Mouse (Mus musculus) cerebellum, postnatal 36 days (tissue): ENCODE results near the gene Tmem127.
"Not testable (repeated sequence)": the region's sequence is repeated elsewhere in the genome, so short reads cannot be mapped to it uniquely, and the experiment has no call there.

ENCODE experiments used
- DNase-seq, 2 experiments: peaks; one replicate each; pipeline ENCODE4 v3.0.0; 2021 to 2022; ENCODE audit warnings: mixed read lengths in 2 of 2

Tmem127 gene

DNA sequence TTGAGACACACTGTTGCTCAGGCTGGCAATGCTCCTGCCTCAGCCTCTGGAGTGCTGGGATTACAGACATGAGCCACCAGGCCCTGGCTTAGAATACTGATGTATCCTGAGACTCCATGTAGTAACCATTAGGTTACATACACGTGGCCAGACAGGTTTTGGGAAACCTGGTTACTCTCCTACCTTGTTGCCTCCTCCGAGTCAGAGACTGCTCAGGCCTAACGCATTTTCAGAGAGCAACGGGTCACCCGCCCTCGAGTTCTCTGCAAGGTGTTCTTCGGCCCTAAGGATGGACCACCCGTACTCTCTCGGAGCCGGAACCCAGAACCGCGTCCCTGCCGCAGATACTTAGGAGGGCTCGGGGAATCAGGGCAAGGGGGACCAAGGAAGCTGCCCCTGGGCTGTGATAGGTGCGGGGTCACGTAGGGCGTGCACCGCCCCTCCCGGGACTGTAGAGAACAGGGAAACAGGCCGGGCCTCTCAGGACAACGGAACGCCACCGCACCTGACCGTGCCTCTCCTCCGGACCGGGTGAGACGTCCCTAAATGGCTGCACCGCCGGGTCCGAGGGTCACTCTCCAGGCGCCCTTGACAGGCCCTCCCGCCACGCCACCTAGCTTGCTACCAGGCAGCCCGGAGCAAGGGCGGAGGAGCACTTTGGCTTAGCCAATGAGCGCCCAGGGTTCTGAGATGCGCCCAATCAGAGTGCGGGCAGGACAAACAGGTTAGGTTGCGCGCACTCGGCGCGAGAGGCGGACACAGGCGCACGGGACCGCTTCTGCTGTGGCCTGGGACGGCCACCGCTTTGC lies 22.0 kb downstream of the Tmem127 start, which contains the start of gene Stard7:
Gene Stard7 (plus strand): TSS at position 728 of the 809 bp plus-strand sequence.
- DNase-seq: peak; percentile 95 to 96

GRCm38 (mm10) chr2:127270300-127271041 lies 22.8 kb downstream of the Tmem127 start:
- DNase-seq: peak; percentile 83 to 90

DNA sequence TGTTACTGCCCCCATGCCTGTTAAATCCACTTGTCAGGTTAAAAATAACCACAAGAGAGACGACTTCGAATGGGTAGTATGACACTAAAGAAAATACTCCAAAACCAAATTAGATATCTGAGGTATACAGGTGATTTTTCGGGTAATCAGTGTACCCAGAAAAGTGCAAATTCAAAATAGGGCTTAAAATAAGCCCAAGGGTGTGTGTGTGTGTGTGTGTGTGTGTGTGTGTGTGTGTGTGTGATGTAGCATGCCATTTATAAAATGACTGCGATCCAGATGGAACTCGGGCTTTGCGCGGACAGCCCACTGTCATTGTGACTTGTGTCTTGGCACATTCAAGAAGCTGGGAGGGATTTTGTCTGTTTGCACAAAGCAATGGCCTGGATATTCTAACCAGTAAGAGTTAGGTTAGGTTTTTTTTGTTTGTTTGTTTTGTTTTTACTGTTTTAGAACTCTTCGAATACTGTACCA lies 23.4 kb downstream of the Tmem127 start:
- DNase-seq: peak; percentile 28 to 34

GRCm38 (mm10) chr2:127272049-127272448 lies 24.3 kb downstream of the Tmem127 start:
- not testable (repeated sequence) for DNase-seq

DNA sequence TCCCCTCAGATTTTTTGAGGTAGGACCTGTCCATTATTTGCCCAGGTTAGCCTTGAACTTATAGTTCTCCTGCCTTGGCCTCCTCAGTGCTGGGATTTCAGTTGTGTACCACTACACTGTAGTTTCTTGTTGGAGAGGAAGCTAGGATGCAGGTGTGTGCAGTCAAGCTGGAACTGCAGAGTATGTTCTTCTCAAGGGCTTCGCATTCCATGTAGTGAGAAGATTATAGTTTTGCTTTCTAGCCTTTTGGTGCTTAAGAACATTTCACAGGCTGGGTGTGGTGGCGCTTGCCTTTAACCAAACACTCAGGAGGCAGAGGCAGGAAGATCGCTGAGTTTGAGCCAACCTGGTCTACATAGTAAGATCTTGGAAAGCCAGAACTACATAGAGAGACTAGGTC lies 25.1 kb downstream of the Tmem127 start:
- no peak for DNase-seq

DNA sequence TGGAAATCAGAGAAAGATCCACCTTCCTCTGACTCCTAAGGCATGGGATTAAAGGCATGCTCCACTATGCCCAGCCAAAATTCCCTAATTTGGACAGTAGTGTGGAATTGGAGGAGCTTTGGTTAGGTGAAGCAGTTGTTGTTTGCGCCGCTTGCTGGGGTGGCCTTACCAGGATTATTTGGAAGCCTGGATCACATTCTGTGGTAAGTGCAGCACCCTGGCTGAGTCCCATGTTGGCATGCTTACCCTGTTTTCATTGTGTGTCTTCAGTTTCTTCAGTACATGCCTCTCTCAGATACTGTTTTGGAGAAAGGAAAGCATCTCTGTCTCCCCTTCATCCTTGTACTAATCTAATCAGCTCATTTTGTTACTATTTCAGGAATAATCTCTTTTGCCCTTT lies 26.9 kb downstream of the Tmem127 start:
- no peak for DNase-seq

- DNase-seq: no peak
Observed at GRCm38 (mm10) chr2:127275551-127276320, 28.0 kb downstream of the Tmem127 start.

- DNase-seq: no peak
Observed at GRCm38 (mm10) chr2:127278162-127278561, 30.5 kb downstream of the Tmem127 start.

- no peak for DNase-seq
Observed at GRCm38 (mm10) chr2:127292250-127292649, 44.5 kb downstream of the Tmem127 start.

GRCm38 (mm10) chr2:127297001-127297805 lies 49.5 kb downstream of the Tmem127 start:
- no peak for DNase-seq

DNA sequence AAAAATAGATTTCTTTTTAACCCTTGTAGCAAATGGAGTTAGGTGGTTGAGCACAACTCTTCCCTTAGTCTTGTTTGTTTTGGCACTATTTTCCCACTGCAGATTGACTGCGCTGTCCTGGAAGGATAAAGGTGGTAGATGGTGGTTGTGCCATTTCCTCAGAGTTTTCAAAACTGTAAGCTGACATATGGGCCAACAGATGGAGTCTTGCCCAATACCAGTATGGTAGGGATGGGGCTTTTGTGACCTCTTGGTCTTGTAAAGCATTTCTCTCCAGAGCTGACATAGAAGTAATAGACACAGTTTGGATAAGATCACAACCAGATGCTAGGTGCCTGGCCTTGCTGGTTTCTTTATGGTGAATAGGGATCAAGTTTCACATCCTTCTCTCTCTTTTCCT lies 50.3 kb downstream of the Tmem127 start:
- no peak for DNase-seq

GRCm38 (mm10) chr2:127300701-127301100 lies 53.0 kb downstream of the Tmem127 start:
- no peak for DNase-seq

DNA sequence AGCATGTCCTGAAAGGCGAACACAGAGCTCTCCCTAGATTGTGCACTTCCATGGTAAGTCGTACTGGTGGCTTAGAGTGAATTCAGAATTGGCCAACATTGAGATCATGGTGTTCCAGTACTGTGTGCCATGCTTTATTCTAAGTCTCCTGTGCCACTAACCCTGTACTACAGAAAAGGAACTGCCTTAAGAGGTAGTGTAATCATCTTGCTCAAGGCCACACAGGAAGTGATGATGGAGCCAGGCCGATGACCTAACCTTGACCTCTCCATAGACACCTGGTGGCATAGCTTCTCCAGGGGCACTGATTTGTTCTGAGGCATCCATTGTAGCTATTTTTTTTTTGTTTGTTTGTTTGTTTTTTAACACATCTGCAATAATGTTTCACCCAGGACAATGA lies 54.2 kb downstream of the Tmem127 start:
- no peak for DNase-seq

DNA sequence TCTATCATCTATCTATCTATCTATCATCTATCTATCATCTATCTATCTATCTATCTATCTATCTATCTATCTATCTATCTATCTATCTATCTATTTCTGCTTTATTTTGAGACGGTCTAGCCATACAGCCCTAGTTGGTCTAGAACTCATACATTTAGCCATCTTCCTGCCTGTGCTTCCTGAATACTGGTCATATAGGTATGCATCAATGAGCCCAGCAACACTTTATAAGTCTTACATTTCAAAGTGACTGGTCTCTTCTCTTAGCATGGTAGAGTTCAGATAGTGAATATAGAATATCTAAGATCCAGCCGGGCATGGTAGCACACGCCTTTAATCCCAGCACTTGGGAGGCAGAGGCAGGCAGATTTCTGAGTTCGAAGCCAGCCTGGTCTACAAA lies 56.5 kb downstream of the Tmem127 start:
- not testable (repeated sequence) for DNase-seq

DNA sequence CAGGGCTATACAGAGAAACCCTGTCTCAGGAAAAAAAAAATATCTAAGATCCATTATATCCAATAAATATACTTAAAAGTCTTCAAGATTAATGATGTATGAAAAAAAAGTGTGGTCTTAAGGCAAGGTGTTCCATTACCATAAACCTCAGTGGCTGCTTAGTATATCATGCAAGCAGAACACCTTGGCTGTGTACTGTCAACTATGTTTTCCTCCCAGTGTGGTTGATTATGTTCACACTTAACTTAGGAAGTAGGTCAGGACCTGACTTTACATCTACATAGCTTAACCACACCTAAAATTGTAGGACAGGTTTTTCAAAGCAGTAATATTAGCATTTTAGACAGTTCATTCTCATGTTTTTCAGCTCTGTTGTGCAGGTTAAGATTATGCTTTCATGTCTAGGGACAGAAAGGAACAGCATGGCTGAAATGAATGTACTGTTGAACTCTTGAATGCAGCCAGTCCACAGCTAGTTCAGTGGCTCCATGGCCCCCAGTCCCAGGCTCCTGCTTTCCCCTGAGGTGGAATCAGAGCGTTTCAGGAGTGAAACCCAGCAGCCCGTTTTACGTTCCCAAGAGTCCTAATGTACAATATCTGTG lies 57.0 kb downstream of the Tmem127 start:
- no peak for DNase-seq

- DNase-seq: no peak
Observed at GRCm38 (mm10) chr2:127306123-127306522, 58.4 kb downstream of the Tmem127 start.

GRCm38 (mm10) chr2:127307179-127307578 lies 59.5 kb downstream of the Tmem127 start:
- no peak for DNase-seq

DNA sequence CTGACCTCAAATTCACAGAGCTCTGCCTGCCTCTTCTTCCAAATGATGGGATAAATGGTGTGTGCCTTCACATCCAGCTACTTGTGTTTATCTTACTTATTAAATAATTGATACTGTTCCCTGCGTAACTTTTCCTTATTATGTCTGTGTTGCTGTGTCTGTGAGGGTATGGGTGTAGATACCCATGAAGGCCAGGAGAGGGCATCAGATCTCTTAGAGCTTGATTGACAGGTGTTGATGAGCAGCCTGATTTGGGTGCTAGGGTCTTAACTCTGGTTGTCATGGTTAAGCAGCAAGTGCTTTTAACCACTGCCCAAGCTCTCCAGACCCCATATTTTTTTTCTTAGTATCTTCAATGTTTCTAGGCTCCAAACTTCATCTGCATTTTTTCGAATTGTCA lies 61.0 kb downstream of the Tmem127 start:
- DNase-seq: no peak

GRCm38 (mm10) chr2:127310246-127310645 lies 62.5 kb downstream of the Tmem127 start:
- no peak for DNase-seq

- DNase-seq: no peak
Observed at GRCm38 (mm10) chr2:127310685-127311084, 63.0 kb downstream of the Tmem127 start.
